Mouse (Mus musculus) erythroblast, adult 5-6 weeks (primary cell): ENCODE measurements around the gene Gm10750. TPM values are rescaled to one million over a fixed set of nuclear protein-coding genes. Genes with fewer than 3 reads are reported as not detected.
"Not testable (repeated sequence)": the region's sequence is repeated elsewhere in the genome, so short reads cannot be mapped to it uniquely, and the experiment has no call there.

Source experiments
- ATAC-seq: replicated peaks from 2 replicates; pipeline ENCODE4 v1.8.0; 2016; ENCODE audit warnings: moderate number of reproducible peaks, mild to moderate bottlenecking, moderate TSS enrichment, inconsistent platforms; ENCODE audit not compliant: poor library complexity, low FRiP score, severe bottlenecking
- total RNA-seq, 2 experiments: library from RNA; stranded (forward) in 1 of 2; stranded (reverse) in 1 of 2; fragments of 150-400 nt in 1 of 2; fragments of 200-764, 138-1000 nt in 1 of 2; gene quantifications; 2 replicates each; pipeline versions ENCODE4 v1.2.3 to v1.2.4; 2015 to 2017; ENCODE audit warnings: low replicate concordance in 2 of 2

Gene Gm10750
- total RNA-seq (2015; ENCODE audit: low replicate concordance) (not detected in 2 replicates), total RNA-seq (2017; ENCODE audit: low replicate concordance) (not detected in 2 replicates)

DNA sequence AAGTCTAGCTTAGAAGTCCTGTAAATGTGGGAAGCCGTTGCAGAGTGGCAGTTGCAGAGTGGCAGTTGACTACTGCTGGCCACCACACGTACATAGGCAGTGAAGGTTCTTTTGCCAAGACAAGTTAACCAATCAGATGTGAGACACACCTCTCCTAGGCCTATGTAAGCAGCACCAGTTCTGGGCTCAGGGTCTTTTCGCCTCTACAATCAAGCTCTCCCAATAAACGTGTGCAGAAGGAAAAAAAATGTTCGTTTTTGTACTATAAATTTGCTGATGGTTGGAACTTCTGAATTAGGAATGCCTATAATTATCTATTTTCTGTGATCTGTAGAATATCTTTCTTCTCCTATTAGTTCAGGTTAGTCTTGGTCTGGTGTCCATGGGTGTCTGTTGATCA lies at the start of gene Gm10750:
Gene Gm10750, minus strand, starts transcription at position 101 of the 400 bp plus-strand sequence.
- ATAC-seq = not testable (repeated sequence)

DNA sequence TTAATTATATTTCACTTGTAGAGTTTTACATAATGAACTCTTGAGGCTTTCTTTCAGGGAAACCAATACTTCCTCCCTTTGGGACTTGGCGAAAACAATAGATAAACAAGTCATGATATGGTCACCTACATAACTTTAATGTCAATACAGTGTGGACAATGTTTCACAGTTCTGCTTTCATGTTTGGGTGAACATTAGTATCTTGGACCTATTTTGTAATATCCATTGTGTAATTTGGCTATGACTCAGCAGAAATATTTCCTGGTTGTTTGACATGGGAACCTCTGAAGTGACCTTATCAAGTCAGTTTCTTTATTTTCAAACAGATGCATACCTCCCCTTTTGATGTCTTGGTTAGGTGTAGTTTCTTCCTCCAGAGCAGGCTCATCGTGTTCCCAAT lies 12.2 kb downstream of the Gm10750 start:
- ATAC-seq = no peak

DNA sequence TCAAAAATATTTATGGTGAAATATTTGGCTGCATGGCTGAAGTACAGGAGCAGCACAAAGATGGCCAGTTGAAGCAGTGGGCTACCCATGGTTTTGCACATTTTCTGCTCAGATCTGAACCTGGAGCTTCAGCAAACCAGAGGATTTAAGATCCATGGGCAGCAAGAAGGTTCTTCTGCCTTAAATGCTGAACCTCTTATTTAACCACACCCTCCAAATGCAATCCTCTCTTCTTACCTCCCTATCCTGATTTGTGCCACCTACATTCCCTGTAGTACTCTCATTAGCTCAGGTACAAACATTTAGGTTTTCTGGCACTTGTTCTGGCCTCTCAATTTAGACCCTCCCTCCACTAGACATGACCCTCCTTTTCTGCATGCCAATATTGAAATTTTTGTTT lies 13.9 kb downstream of the Gm10750 start, which contains the start of gene Gm1330:
Gene Gm1330, minus strand, starts transcription at position 101 of the 400 bp plus-strand sequence.
- no peak for ATAC-seq

DNA sequence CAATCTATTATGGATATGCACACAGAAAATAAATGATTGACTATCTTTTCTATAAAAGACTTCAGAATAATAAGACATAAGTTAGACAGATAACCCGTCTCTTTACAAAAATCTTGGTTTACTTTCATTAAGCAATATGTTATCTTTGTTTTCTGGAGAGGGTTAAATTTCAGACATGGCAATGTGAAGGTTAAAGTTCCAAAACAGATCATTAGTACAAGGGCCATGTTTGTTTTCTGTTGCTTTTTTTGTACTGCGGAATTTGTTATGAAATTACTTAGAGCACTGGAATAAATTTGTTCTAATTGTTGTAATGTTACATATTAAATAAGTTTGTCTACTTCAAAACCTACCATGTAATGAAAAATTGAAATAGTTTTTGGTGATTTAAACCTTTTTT lies 21.9 kb downstream of the Gm10750 start:
- no peak for ATAC-seq

Other genes with a start within 250 kb of the Gm10750 start
- gene Cst11, start 245.7 kb downstream of the Gm10750 start, total RNA-seq (2015; ENCODE audit: low replicate concordance) = not detected in 2 replicates
- not detected in 2 replicates for gene Cst11, start 245.7 kb downstream of the Gm10750 start, total RNA-seq (2017; ENCODE audit: low replicate concordance)
- not detected in 2 replicates for gene 8030411F24Rik, start 235.2 kb downstream of the Gm10750 start, total RNA-seq (2015; ENCODE audit: low replicate concordance)
- gene 8030411F24Rik, start 235.2 kb downstream of the Gm10750 start, total RNA-seq (2017; ENCODE audit: low replicate concordance) = not detected in 2 replicates
- not detected in 2 replicates for gene Cst12, start 227.9 kb downstream of the Gm10750 start, total RNA-seq (2015; ENCODE audit: low replicate concordance)
- not detected in 2 replicates for gene Cst12, start 227.9 kb downstream of the Gm10750 start, total RNA-seq (2017; ENCODE audit: low replicate concordance)
- gene Cst8, start 218.5 kb downstream of the Gm10750 start, total RNA-seq (2015; ENCODE audit: low replicate concordance) = not detected in 2 replicates
- not detected in 2 replicates for gene Cst8, start 218.5 kb downstream of the Gm10750 start, total RNA-seq (2017; ENCODE audit: low replicate concordance)
- not detected in 2 replicates for gene Cst13, start 197.2 kb downstream of the Gm10750 start, total RNA-seq (2015; ENCODE audit: low replicate concordance)
- not detected in 2 replicates for gene Cst13, start 197.2 kb downstream of the Gm10750 start, total RNA-seq (2017; ENCODE audit: low replicate concordance)
- not detected in 2 replicates for gene Cst9, start 182.1 kb downstream of the Gm10750 start, total RNA-seq (2015; ENCODE audit: low replicate concordance)
- not detected in 2 replicates for gene Cst9, start 182.1 kb downstream of the Gm10750 start, total RNA-seq (2017; ENCODE audit: low replicate concordance)
- gene 9230104L09Rik, start 152.2 kb downstream of the Gm10750 start, total RNA-seq (2015; ENCODE audit: low replicate concordance) = not detected in 2 replicates
- not detected in 2 replicates for gene 9230104L09Rik, start 152.2 kb downstream of the Gm10750 start, total RNA-seq (2017; ENCODE audit: low replicate concordance)
- 123 and 150 TPM in 2 replicates for gene Cst3, start 141.5 kb downstream of the Gm10750 start, total RNA-seq (2015; ENCODE audit: low replicate concordance)
- 60.1 and 103 TPM in 2 replicates for gene Cst3, start 141.5 kb downstream of the Gm10750 start, total RNA-seq (2017; ENCODE audit: low replicate concordance)
- gene Gm1330, start 14.0 kb downstream of the Gm10750 start, total RNA-seq (2015; ENCODE audit: low replicate concordance) = not detected in 2 replicates
- not detected in 2 replicates for gene Gm1330, start 14.0 kb downstream of the Gm10750 start, total RNA-seq (2017; ENCODE audit: low replicate concordance)